Mouse (Mus musculus): Measurements from ENCODE around the gene Lrr1.
"Not testable (repeated sequence)": the region's sequence is repeated elsewhere in the genome, so short reads cannot be mapped to it uniquely, and the experiment has no call there.

Lrr1 gene

GRCm38 (mm10) chr12:69168461-69169106, at the start of gene Lrr1:
Gene Lrr1, plus strand, starts transcription at chr12:69168814.
- peak; percentile 90 for DNase-seq

GRCm38 (mm10) chr12:69119908-69120307, 48.7 kb upstream of the Lrr1 start:
- no peak for DNase-seq

GRCm38 (mm10) chr12:69122801-69123200, 45.8 kb upstream of the Lrr1 start:
- DNase-seq: no peak

- no peak for DNase-seq
Measured at GRCm38 (mm10) chr12:69125066-69125465, 43.5 kb upstream of the Lrr1 start.

GRCm38 (mm10) chr12:69127170-69127569, 41.4 kb upstream of the Lrr1 start:
- DNase-seq: peak in 1 of 2 experiments; percentile 15

GRCm38 (mm10) chr12:69127626-69128025, 41.0 kb upstream of the Lrr1 start:
- no peak for DNase-seq

- no peak for DNase-seq
Measured at GRCm38 (mm10) chr12:69129634-69130310, 38.8 kb upstream of the Lrr1 start.

GRCm38 (mm10) chr12:69130486-69130885, 38.1 kb upstream of the Lrr1 start:
- no peak for DNase-seq

GRCm38 (mm10) chr12:69131267-69131666, 37.3 kb upstream of the Lrr1 start:
- no peak for DNase-seq

GRCm38 (mm10) chr12:69131981-69132380, 36.6 kb upstream of the Lrr1 start:
- DNase-seq: peak; percentile 32 to 74

- no peak for DNase-seq
Measured at GRCm38 (mm10) chr12:69139201-69139600, 29.4 kb upstream of the Lrr1 start.

- no peak for DNase-seq
Measured at GRCm38 (mm10) chr12:69139841-69140240, 28.8 kb upstream of the Lrr1 start.

GRCm38 (mm10) chr12:69143460-69143859, 25.2 kb upstream of the Lrr1 start:
- DNase-seq: no peak

GRCm38 (mm10) chr12:69147166-69147735, 21.4 kb upstream of the Lrr1 start:
- DNase-seq: no peak

- DNase-seq: no peak
Measured at GRCm38 (mm10) chr12:69150049-69150448, 18.6 kb upstream of the Lrr1 start.

- no peak for DNase-seq
Measured at GRCm38 (mm10) chr12:69155923-69156322, 12.7 kb upstream of the Lrr1 start.

GRCm38 (mm10) chr12:69156436-69156835, 12.2 kb upstream of the Lrr1 start:
- no peak for DNase-seq

- DNase-seq: no peak
Measured at GRCm38 (mm10) chr12:69157107-69157506, 11.5 kb upstream of the Lrr1 start.

- DNase-seq: no peak
Measured at GRCm38 (mm10) chr12:69158366-69158764, 10.2 kb upstream of the Lrr1 start.

- peak; percentile 98 to 99 for DNase-seq
Measured at GRCm38 (mm10) chr12:69158765-69159577, 9.6 kb upstream of the Lrr1 start, which contains the start of gene Rps29. Gene Rps29, minus strand, starts transcription at chr12:69159186.

GRCm38 (mm10) chr12:69159578-69159940, 9.1 kb upstream of the Lrr1 start:
- peak; percentile 35 to 37 for DNase-seq

GRCm38 (mm10) chr12:69160677-69161076, 7.9 kb upstream of the Lrr1 start:
- DNase-seq: not testable (repeated sequence)

GRCm38 (mm10) chr12:69163586-69163985, 5.0 kb upstream of the Lrr1 start:
- DNase-seq: not testable (repeated sequence)
